Mouse (Mus musculus) erythroblast, embryonic 14.5 days (primary cell): ENCODE measurements around the gene Rprd1b. TPM values are rescaled to one million over a fixed set of nuclear protein-coding genes. Genes with fewer than 3 reads are reported as not detected.

ENCODE experiments used
- H3K27me3 ChIP-seq: 2 replicates; pipeline ENCODE4 v1.6.1; 2012; ENCODE audit warnings: inconsistent platforms; ENCODE audit not compliant: control insufficient read depth
- H3K36me3 ChIP-seq: 2 replicates; pipeline ENCODE4 v1.6.1; 2012; ENCODE audit warnings: mild to moderate bottlenecking, inconsistent platforms; ENCODE audit not compliant: control insufficient read depth
- H3K4me1 ChIP-seq: 2 replicates; pipeline ENCODE4 v1.6.1; 2012; ENCODE audit warnings: inconsistent platforms; ENCODE audit not compliant: control insufficient read depth
- H3K4me3 ChIP-seq: replicated peaks from 2 replicates; pipeline ENCODE3; 2012; ENCODE audit warnings: moderate library complexity, mild to moderate bottlenecking, inconsistent platforms
- H3K9me3 ChIP-seq: 2 replicates; pipeline ENCODE4 v1.6.1; 2012; ENCODE audit warnings: low read length, inconsistent platforms, mixed read lengths; ENCODE audit not compliant: control insufficient read depth
- GATA1 ChIP-seq: IDR thresholded peaks from 2 replicates; pipeline ENCODE4 v1.6.1; 2012; ENCODE audit warnings: low read length, inconsistent platforms, mixed read lengths
- TAL1 ChIP-seq: IDR thresholded peaks from 3 replicates; pipeline ENCODE4 v1.6.1; 2012; ENCODE audit warnings: low read length, inconsistent platforms, mixed read lengths
- polyA plus RNA-seq: library from polyadenylated mRNA; stranded (reverse); fragments of >175 nt; gene quantifications from 2 replicates; pipeline ENCODE4 v1.2.3, GENCODE M21; 2012

The Rprd1b gene
- polyA plus RNA-seq, 1 experiment: 2.3 TPM

DNA sequence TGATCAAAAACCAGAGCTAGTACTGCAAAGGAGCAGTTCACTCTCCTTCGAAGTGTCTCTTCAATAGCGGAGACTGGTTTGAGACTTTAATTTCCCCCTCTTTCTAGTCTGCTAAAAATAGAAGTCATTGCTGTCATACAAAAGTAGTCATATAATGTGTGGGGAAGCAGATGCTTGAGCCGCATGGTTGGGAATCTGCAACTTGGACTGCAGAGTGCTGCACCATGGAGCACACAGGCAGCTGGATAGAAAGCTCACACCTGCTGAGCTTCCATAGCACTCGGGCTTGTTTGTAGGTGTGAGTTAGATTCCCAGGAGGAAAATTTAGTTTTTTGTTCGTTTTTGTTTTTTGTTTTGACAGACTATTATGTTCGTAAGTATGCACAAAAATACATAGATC, 8.1 kb downstream of the Rprd1b start:
- H3K36me3 ChIP-seq: peaks cover 90% of the 10 kb centered on the region
- H3K4me1 ChIP-seq: peaks cover 59% of the 10 kb centered on the region

GRCm38 (mm10) chr2:158036953-158037352, 8.7 kb downstream of the Rprd1b start:
- TF ChIP-seq TAL1 (no peak), GATA1 (no peak)
- peaks cover 90% of the 10 kb centered on the region for H3K36me3 ChIP-seq
- H3K4me1 ChIP-seq: peaks cover 54% of the 10 kb centered on the region
- H3K27me3 ChIP-seq: no peaks in the 10 kb centered on the region
- no peak overlapping the region for H3K4me3 ChIP-seq
- no peaks in the 10 kb centered on the region for H3K9me3 ChIP-seq

More for the DNA sequence above, 8.1 kb downstream of the Rprd1b start:
- no peaks in the 10 kb centered on the region for H3K27me3 ChIP-seq
- no peaks in the 10 kb centered on the region for H3K9me3 ChIP-seq
- TF ChIP-seq GATA1: no peak
- no peak overlapping the region for H3K4me3 ChIP-seq

GRCm38 (mm10) chr2:158037571-158037970, 9.3 kb downstream of the Rprd1b start:
- peaks cover 90% of the 10 kb centered on the region for H3K36me3 ChIP-seq
- TF ChIP-seq GATA1: no peak
- no peak for TF ChIP-seq TAL1
- H3K4me3 ChIP-seq: no peak overlapping the region
- peaks cover 48% of the 10 kb centered on the region for H3K4me1 ChIP-seq
- H3K9me3 ChIP-seq: no peaks in the 10 kb centered on the region
- H3K27me3 ChIP-seq: no peaks in the 10 kb centered on the region

DNA sequence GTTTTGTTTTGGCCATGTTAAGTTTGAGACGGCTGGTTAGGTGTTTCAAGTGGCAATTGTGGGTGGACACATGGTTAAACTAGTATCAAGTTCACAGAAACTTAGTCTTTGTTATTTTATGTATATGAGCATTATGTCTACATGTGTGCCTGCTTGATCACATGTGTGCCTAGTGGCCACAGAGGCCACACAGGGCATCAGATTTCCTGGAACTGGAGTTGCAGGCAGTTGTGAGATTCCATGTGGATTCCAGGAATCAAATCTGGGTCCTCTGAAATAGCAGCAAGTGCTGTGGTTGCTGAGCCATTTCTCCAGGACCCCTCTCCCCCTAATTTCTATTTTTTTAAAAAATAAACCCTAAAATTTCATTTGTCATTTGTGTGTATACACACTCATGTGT, 11.4 kb downstream of the Rprd1b start:
- Histone ChIP-seq H3K27me3 (no peaks in the 10 kb centered on the region), H3K4me1 (peaks cover 35% of the 10 kb centered on the region), H3K9me3 (no peaks in the 10 kb centered on the region), H3K36me3 (peaks cover 95% of the 10 kb centered on the region), H3K4me3 (no peak overlapping the region)
- TF ChIP-seq GATA1: no peak
- TF ChIP-seq TAL1: no peak

GRCm38 (mm10) chr2:158040396-158040795, 12.1 kb downstream of the Rprd1b start:
- Histone ChIP-seq H3K9me3 (no peaks in the 10 kb centered on the region), H3K4me3 (no peak overlapping the region), H3K27me3 (no peaks in the 10 kb centered on the region), H3K36me3 (peaks cover 97% of the 10 kb centered on the region), H3K4me1 (peaks cover 31% of the 10 kb centered on the region)
- TF ChIP-seq TAL1 (no peak), GATA1 (no peak)

GRCm38 (mm10) chr2:158043504-158043903, 15.2 kb downstream of the Rprd1b start:
- no peak for TF ChIP-seq TAL1
- no peak for TF ChIP-seq GATA1
- H3K4me1 ChIP-seq: peaks cover 9% of the 10 kb centered on the region
- H3K27me3 ChIP-seq: no peaks in the 10 kb centered on the region
- no peaks in the 10 kb centered on the region for H3K9me3 ChIP-seq
- no peak overlapping the region for H3K4me3 ChIP-seq
- peaks cover 97% of the 10 kb centered on the region for H3K36me3 ChIP-seq

DNA sequence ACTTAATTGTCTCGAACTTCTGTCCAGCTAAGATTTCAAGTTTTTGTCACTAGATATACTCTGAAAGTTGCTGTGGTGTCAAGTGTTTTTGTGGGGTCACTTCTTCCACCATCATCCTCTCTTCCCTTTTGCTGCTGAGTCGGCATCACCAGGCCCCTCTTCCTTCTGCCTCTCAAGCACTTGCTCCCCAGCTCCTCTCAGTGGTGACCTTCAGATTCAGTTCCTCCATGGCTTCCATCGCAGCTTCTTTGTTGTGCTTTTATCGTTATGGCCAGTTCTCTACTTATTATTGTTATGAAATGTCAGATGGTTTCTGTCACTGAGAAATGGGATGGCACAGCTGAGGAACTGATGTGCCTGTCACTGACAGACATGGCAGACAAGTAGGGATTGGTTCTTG, 17.9 kb downstream of the Rprd1b start:
- Histone ChIP-seq H3K36me3 (peaks cover 92% of the 10 kb centered on the region), H3K4me3 (no peak overlapping the region), H3K9me3 (no peaks in the 10 kb centered on the region), H3K27me3 (no peaks in the 10 kb centered on the region), H3K4me1 (peaks cover 8% of the 10 kb centered on the region)
- TF ChIP-seq GATA1: no peak
- no peak for TF ChIP-seq TAL1

GRCm38 (mm10) chr2:158047903-158048302, 19.6 kb downstream of the Rprd1b start:
- peaks cover 93% of the 10 kb centered on the region for H3K36me3 ChIP-seq
- H3K4me1 ChIP-seq: peaks cover 8% of the 10 kb centered on the region
- no peaks in the 10 kb centered on the region for H3K9me3 ChIP-seq
- H3K27me3 ChIP-seq: no peaks in the 10 kb centered on the region
- TF ChIP-seq TAL1 (peak; percentile 46; the same call in 1 of the 3 replicates), GATA1 (peak; percentile 37; the same call in 1 of the 2 replicates)
- no peak overlapping the region for H3K4me3 ChIP-seq

DNA sequence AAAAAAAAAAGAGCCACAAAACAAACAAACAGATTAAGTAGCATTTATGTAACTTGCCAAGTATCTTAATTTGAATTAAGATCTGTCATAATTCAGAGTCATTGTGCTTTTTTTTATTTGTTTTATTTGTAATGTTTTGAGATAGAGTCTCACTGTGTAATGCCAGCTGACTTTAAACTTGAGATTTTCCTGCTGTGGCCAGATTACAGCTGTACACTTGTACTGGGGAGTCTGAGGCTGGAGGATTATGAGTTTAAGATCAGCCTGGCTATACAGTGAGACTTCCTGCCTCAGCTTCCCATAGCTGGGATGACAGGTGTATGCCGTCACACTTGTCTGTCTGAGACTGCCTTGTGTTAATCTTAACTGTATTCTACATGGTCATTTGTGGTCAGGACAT, 20.4 kb downstream of the Rprd1b start:
- H3K36me3 ChIP-seq: peaks cover 85% of the 10 kb centered on the region
- H3K4me3 ChIP-seq: no peak overlapping the region
- no peaks in the 10 kb centered on the region for H3K9me3 ChIP-seq
- no peak for TF ChIP-seq TAL1
- TF ChIP-seq GATA1: no peak
- H3K27me3 ChIP-seq: no peaks in the 10 kb centered on the region
- peaks cover 8% of the 10 kb centered on the region for H3K4me1 ChIP-seq

DNA sequence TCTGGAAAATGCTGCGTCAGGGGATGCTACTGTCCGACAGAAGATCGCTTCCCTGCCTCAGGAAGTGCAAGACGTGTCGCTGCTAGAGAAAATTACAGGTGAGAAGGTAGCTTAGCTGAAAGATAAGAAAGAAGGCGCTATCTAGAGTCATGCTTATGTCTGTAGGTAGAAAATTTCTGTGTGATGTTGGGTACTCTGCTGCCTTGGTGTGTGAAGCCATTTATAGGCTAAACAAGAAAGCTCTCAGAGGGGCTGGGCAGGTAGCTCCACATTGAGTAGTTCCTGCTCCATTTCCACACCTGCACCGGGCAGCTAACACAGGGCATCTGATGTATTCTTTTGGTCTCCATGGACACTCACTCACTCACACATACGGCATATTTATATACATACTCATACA, 21.8 kb downstream of the Rprd1b start:
- Histone ChIP-seq H3K4me1 (peaks cover 8% of the 10 kb centered on the region), H3K27me3 (no peaks in the 10 kb centered on the region), H3K9me3 (no peaks in the 10 kb centered on the region), H3K4me3 (no peak overlapping the region), H3K36me3 (peaks cover 80% of the 10 kb centered on the region)
- TF ChIP-seq GATA1: no peak
- no peak for TF ChIP-seq TAL1
